Mouse (Mus musculus) cortical plate, adult 2 months (tissue): ENCODE results near the gene Lrrc36. TPM values are rescaled to one million over a fixed set of nuclear protein-coding genes. Genes with fewer than 3 reads are reported as not detected.

ENCODE experiments used
- H3K27ac ChIP-seq: fragments of 200-500 bp; 2 replicates; pipeline ENCODE4 v1.5.1; 2012; ENCODE audit warnings: low read length, control low read depth, inconsistent platforms; ENCODE audit not compliant: insufficient read depth
- H3K4me1 ChIP-seq: fragments of 200-500 bp; 2 replicates; pipeline ENCODE4 v1.6.1; 2011; ENCODE audit warnings: low read length; ENCODE audit not compliant: control insufficient read depth, insufficient read depth
- H3K4me3 ChIP-seq: fragments of 200-500 bp; 2 replicates; pipeline ENCODE4 v1.5.1; 2011; ENCODE audit warnings: mild to moderate bottlenecking, low read length, control low read depth; ENCODE audit not compliant: insufficient read depth
- CTCF ChIP-seq: fragments of 200-500 bp; IDR thresholded peaks from 2 replicates; pipeline ENCODE4 v1.5.1; 2011; ENCODE audit warnings: mild to moderate bottlenecking, control low read depth, low read length; ENCODE audit not compliant: insufficient read depth; ENCODE audit errors: extremely low read depth
- POLR2A ChIP-seq: fragments of 200-500 bp; IDR thresholded peaks from 2 replicates; pipeline ENCODE4 v1.6.1; 2011; ENCODE audit warnings: mild to moderate bottlenecking, low read length, control low read depth; ENCODE audit not compliant: insufficient read depth; ENCODE audit errors: extremely low read depth
- polyA plus RNA-seq: library from polyadenylated mRNA; depleted of rRNA; stranded (reverse); fragments of >200 nt; gene quantifications from 2 replicates; pipeline ENCODE4 v1.2.3, GENCODE M21; 2012; rRNA removed

Gene Lrrc36
- polyA plus RNA-seq = 0.64 and 0.94 TPM in 2 replicates

DNA sequence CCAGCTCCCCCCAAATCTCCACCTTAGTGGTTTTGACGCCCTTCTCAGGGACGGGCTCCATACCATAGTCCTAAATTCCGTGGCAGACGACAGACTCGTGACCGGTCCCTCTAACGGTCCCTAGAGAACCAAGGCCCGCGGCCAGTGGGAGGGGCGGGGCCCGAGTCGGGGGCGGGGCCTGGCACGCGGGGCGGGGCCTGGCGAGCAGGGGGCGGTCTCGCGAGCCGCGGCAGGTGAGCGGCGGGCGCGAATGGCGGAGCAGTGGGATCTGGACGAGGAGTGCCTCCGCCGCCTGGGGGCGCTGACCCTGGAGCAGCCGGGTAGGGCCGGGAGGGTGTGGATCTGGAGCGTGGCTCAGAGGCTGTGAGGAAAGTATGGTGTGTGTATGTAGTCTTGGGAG is at the start of gene Lrrc36, which contains the start of gene Kctd19:
TSS of gene Lrrc36 (plus strand) at position 181 of the 400 bp plus-strand sequence.
TSS of gene Kctd19 (minus strand) at position 112 of the 400 bp plus-strand sequence.
- TF ChIP-seq CTCF = no peak
- TF ChIP-seq POLR2A = no peak
- Histone ChIP-seq H3K4me3 (no peak within 1 kb of the TSS), H3K27ac (no peak within 1 kb of the TSS), H3K4me1 (no peaks in the 10 kb centered on the region)

DNA sequence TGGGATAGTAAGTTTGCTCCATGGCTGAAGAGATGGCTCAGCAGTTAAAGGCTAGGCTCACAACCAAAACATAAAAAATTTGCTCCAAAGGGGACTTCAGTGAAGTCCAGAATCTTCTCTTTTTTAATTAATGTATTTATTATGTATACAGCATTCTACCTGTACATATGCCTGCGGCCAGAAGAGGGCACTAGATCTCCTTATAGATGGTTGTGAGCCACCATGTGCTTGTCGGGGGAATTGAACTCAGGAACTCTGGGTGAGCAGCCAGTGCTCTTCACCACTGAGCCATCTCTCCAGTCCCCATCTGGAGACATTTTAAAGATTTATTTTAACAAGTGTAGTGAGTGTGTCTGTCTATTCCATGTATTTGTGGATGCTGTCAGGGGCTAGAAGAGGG is 46.3 kb upstream of the Lrrc36 start:
- TF ChIP-seq CTCF = peak; percentile 18; the same call in 1 of the 2 replicates
- TF ChIP-seq POLR2A = no peak
- no peaks in the 10 kb centered on the region for H3K4me1 ChIP-seq
- H3K27ac ChIP-seq = no peak overlapping the region
- H3K4me3 ChIP-seq = no peak overlapping the region

DNA sequence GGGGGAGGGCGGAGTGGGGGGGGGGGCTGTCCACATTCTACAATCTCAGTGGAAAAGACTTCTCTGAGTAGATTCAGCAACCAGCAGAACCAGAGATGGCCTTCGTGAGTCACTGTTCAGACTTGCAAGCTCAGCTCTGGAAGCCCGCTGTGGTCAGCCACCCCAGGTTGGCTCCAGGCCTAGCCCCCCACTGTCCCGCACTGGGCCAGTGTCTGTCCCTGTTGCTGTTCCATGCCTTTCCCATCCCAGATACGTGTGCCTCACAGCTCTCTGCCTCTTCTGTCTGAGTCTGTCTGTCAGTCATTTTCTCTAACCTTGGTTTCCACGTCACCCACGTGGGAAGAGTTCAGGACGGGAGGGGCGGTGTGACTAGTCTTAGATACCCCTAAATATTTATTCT is 40.9 kb upstream of the Lrrc36 start:
- Histone ChIP-seq H3K4me1 (no peaks in the 10 kb centered on the region), H3K4me3 (no peak overlapping the region), H3K27ac (no peak overlapping the region)
- TF ChIP-seq POLR2A (no peak), CTCF (no peak)

DNA sequence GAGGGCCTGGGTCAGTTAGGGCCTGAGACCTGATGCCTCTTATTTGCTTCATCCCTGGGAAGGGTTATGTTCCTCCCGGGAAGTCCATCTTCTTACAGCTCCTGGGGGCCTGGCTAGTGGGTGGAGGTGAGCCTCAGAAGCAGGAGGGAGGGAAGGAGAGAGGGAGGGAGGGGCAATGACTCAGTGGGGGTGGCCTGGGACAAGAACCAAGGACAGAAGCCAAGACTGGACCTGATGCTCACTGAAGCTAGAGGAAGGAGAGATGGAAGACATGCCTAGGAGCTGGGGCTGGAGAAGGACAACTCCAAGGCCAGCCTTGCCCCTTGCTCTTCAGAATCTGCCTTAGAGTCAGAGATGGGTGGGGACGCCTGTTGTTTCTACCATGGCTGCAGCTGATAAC is 40.3 kb upstream of the Lrrc36 start, which contains the start of gene Plekhg4:
TSS of gene Plekhg4 (plus strand) at position 243 of the 400 bp plus-strand sequence.
- H3K27ac ChIP-seq = no peak within 1 kb of the TSS
- no peaks in the 10 kb centered on the region for H3K4me1 ChIP-seq
- TF ChIP-seq POLR2A (no peak), CTCF (no peak)
- H3K4me3 ChIP-seq = no peak within 1 kb of the TSS

DNA sequence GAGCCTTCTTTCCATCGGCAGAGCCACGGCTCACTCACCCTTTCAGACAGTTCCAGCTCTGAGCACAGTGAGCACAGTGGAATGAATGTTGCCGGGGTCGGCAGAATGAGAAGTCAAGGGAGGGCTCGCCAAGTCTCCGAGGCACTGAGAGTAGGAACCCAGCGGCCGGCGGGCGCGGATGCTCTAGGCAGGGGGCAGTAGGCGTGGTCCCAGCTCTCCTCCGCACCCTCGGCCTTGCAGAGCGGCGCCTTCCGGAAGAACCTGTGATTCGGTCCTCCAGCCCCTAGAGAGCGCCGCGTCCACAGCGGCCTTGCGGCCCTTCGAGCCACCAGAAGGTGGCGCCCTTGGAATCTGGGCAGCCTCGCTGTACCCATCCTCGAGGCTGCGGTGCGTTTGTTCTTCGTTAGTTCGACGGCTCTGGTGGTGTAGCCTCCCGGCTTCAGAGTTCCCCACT is 38.8 kb upstream of the Lrrc36 start:
- no peak for TF ChIP-seq POLR2A
- TF ChIP-seq CTCF = peak; percentile 29; the same call in 1 of the 2 replicates
- no peak overlapping the region for H3K4me3 ChIP-seq
- no peaks in the 10 kb centered on the region for H3K4me1 ChIP-seq
- H3K27ac ChIP-seq = no peak overlapping the region

DNA sequence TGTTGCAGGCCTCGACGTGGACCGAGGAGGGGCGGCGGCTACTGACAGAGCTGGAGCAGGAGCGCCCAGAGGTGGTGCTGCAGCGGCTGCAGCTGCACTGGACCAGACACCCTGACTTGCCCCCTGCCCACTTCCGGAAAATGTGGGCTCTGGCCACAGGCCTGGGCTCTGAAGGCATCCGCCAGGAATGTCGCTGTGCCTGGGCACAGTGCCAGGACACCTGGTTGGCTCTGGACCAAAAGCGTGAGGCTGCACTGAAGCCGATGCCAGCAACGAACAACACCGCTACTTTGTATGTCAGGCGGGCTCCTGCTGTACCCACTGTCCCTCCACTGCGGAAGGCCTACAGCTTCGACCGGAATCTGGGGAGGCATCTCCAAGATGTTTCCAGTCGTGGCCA is 34.7 kb upstream of the Lrrc36 start:
- no peak overlapping the region for H3K27ac ChIP-seq
- H3K4me1 ChIP-seq = no peaks in the 10 kb centered on the region
- no peak for TF ChIP-seq CTCF
- no peak overlapping the region for H3K4me3 ChIP-seq

DNA sequence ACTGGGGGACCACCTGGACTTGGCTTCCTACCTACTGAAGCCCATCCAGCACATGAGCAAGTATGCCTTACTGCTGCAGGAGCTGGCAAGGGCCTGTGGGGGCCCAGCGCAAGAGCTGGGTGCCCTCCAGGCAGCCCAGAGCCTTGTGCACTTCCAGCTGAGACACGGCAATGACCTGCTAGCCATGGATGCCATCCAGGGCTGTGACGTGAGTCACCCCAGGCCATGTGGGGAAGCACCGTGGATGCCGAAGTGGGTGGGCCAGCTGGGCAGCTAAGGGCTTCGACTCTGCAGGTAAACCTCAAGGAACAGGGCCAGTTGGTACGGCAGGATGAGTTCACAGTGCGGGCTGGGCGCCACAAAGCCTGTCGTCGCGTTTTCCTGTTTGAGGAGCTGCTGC is 33.1 kb upstream of the Lrrc36 start:
- H3K27ac ChIP-seq = no peak overlapping the region
- TF ChIP-seq CTCF = no peak
- no peak for TF ChIP-seq POLR2A
- H3K4me3 ChIP-seq = no peak overlapping the region
- no peaks in the 10 kb centered on the region for H3K4me1 ChIP-seq

DNA sequence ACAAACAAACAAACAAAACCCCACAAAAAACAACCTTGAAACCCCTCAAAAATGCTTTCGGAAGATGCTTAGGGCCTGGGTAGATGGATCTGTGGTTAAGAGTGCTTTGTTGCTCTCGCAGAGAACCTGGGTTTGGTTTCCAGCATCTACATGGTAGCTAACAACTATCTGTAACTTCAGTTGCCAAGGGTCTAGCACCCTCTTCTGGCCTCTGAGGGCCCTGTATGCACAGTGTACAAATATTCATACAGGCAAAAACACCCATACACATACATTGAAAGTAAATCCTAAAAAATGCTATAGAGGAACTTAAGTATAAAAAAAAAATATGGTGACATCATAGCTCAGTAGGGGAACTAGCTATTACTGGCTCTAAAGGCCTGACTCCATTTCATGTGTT is 29.3 kb upstream of the Lrrc36 start:
- TF ChIP-seq POLR2A (no peak), CTCF (no peak)
- H3K27ac ChIP-seq = no peak overlapping the region
- H3K4me1 ChIP-seq = no peaks in the 10 kb centered on the region
- H3K4me3 ChIP-seq = no peak overlapping the region

DNA sequence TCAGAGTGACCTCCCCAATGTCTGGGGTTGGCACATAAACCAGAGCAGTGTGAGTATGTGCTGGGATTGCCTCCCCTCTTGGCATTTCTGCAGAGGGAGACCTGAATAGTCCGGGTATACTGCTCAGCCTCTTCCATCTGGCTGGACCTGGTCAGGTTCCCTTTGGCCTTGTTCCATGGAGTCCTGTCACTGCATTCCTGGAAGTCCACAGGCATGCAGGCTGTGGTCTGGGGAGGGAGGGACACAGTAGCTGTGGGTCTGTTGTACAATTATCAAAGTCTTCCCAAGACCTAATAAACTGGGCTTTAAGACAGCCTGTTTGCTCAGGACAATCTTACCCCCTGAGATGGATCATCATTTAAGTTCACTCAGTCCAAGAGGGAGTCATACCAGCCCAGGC is 26.2 kb upstream of the Lrrc36 start:
- no peaks in the 10 kb centered on the region for H3K4me1 ChIP-seq
- no peak for TF ChIP-seq POLR2A
- TF ChIP-seq CTCF = no peak
- no peak overlapping the region for H3K27ac ChIP-seq
- H3K4me3 ChIP-seq = no peak overlapping the region

DNA sequence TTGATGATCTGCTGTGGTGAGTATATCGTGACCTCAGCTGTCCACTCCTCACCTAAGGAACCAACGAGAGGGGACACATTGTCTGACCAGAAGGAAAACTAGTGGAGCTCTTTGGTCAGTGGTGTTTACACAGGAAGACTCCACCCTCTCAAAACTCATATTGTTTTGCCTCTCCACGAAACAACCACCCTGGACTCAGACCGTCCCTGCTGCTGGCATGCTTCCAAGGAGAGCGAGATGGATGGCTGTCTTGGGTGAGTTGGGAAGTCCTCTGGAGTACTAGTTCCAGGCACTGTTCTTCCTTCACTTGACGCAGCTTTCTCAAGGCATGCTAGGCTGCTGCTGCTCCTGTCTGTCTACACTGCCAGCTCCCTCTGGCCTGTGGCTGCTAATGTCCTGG is 24.3 kb upstream of the Lrrc36 start:
- TF ChIP-seq CTCF = no peak
- Histone ChIP-seq H3K27ac (no peak overlapping the region), H3K4me3 (no peak overlapping the region), H3K4me1 (no peaks in the 10 kb centered on the region)
